Mouse (Mus musculus) hindbrain, postnatal 0 days (tissue): ENCODE measurements around the gene Kif14. TPM values are rescaled to one million over a fixed set of nuclear protein-coding genes. Genes with fewer than 3 reads are reported as not detected.

Source experiments
- ATAC-seq: fragments of 200-750 bp; cut with Nextera tagmentation; 2 replicates; pipeline ENCODE4 v1.8.0; 2017; ENCODE audit warnings: mild to moderate bottlenecking, moderate TSS enrichment, moderate library complexity
- DNase-seq: peaks from one replicate; pipeline ENCODE4 v3.0.0-alpha.2; 2015; ENCODE audit warnings: low spot score
- H3K27ac ChIP-seq: fragments of 300-500 bp; sonication (generic); 2 replicates; pipeline ENCODE4 v1.5.1; 2014; ENCODE audit warnings: mild to moderate bottlenecking
- H3K27me3 ChIP-seq: fragments of 300-500 bp; sonication (generic); 2 replicates; pipeline ENCODE4 v1.6.1; 2014; ENCODE audit warnings: low read length, mixed read lengths; ENCODE audit not compliant: insufficient read depth
- H3K36me3 ChIP-seq: fragments of 300-500 bp; sonication (generic); 2 replicates; pipeline ENCODE4 v1.6.1; 2014; ENCODE audit warnings: low read length, mixed read lengths; ENCODE audit not compliant: insufficient read depth
- H3K4me1 ChIP-seq: fragments of 300-500 bp; sonication (generic); 2 replicates; pipeline ENCODE4 v1.6.1; 2014; ENCODE audit warnings: antibody characterized with exemption, low read length, mixed read lengths; ENCODE audit not compliant: insufficient read depth
- H3K4me2 ChIP-seq: fragments of 300-500 bp; sonication (generic); 2 replicates; pipeline ENCODE4 v1.6.1; 2014; ENCODE audit warnings: low read depth, mild to moderate bottlenecking, low read length, moderate library complexity, mixed read lengths
- H3K4me3 ChIP-seq: fragments of 300-500 bp; sonication (generic); 2 replicates; pipeline ENCODE4 v1.5.1; 2014; ENCODE audit warnings: low read length
- H3K9ac ChIP-seq: fragments of 300-500 bp; sonication (generic); replicated peaks from 2 replicates; pipeline ENCODE4 v1.6.1; 2014; ENCODE audit warnings: mild to moderate bottlenecking, low read length, moderate library complexity, mixed read lengths
- H3K9me3 ChIP-seq: fragments of 300-500 bp; sonication (generic); 2 replicates; pipeline ENCODE4 v1.6.1; 2016; ENCODE audit warnings: low read length, mixed read lengths
- CTCF ChIP-seq: IDR thresholded peaks from 2 replicates; pipeline ENCODE4 v1.5.1; 2016; ENCODE audit warnings: antibody characterized with exemption, control low read depth, low read depth
- WGBS: fragments of 180-500 bp; shearing (Covaris S2); extraction: QIAGEN DNeasy Blood & Tissue Kit; methylation state at CpG from one replicate; pipeline ENCODE4 v1.1.7; 2014; 5-methylcytosine and 5-hydroxymethylcytosine counted together
- polyA plus RNA-seq: library from polyadenylated mRNA; unstranded; fragments of >200 nt; fragmentation: Nextera tagmentation; extraction: Ambion mirVana; gene quantifications from 2 replicates; pipeline ENCODE4 v1.2.1, GENCODE M21; 2015
- total RNA-seq: library from RNA; depleted of rRNA; stranded (reverse); fragments of >200 nt; gene quantifications from 2 replicates; pipeline ENCODE4 v1.2.3, GENCODE M21; 2014

The Kif14 gene
- total and polyA plus RNA-seq, 2 experiments from 2014 or later, result 1.1 to 3.4 TPM

- DNase-seq (no peak), ATAC-seq (no peak)
- H3K27me3 ChIP-seq, result no peaks in the 10 kb centered on the region
- no peaks in the 10 kb centered on the region for H3K36me3 ChIP-seq
- TF ChIP-seq CTCF, result 0 out of 2 replicates have a peak, but pooled peaks have one; percentile 9
- no peak overlapping the region for H3K27ac ChIP-seq
- H3K4me3 ChIP-seq, result no peak overlapping the region
- 88% methylated on average over 6 of the region's 6 CpGs for WGBS
- no peaks in the 10 kb centered on the region for H3K9me3 ChIP-seq
- H3K9ac ChIP-seq, result no peak overlapping the region
- H3K4me2 ChIP-seq, result no peak overlapping the region
- no peaks in the 10 kb centered on the region for H3K4me1 ChIP-seq
Observed at GRCm38 (mm10) chr1:136536947-136537346, 70.8 kb downstream of the Kif14 start.

GRCm38 (mm10) chr1:136538247-136538646 lies 72.1 kb downstream of the Kif14 start:
- DNase-seq, result no peak
- no peaks in the 10 kb centered on the region for H3K36me3 ChIP-seq
- no peaks in the 10 kb centered on the region for H3K4me1 ChIP-seq
- no peak overlapping the region for H3K9ac ChIP-seq
- H3K4me2 ChIP-seq, result no peak overlapping the region
- H3K27ac ChIP-seq, result no peak overlapping the region
- no peaks in the 10 kb centered on the region for H3K9me3 ChIP-seq
- TF ChIP-seq CTCF, result no peak
- H3K4me3 ChIP-seq, result no peak overlapping the region
- no peak for ATAC-seq
- 82% methylated on average over 4 of the region's 4 CpGs for WGBS
- H3K27me3 ChIP-seq, result no peaks in the 10 kb centered on the region

GRCm38 (mm10) chr1:136540407-136540895 lies 74.3 kb downstream of the Kif14 start:
- Histone ChIP-seq H3K27ac (no peak overlapping the region), H3K4me1 (0 out of 2 replicates have a peak, but pooled peaks cover 3% of the 10 kb centered on the region), H3K36me3 (no peaks in the 10 kb centered on the region), H3K4me2 (no peak overlapping the region), H3K9me3 (no peaks in the 10 kb centered on the region), H3K9ac (no peak overlapping the region), H3K27me3 (no peaks in the 10 kb centered on the region), H3K4me3 (no peak overlapping the region)
- DNase-seq, result no peak
- 34% methylated on average over 9 of the region's 9 CpGs for WGBS
- no peak for ATAC-seq
- no peak for TF ChIP-seq CTCF

- Histone ChIP-seq H3K36me3 (no peaks in the 10 kb centered on the region), H3K9me3 (no peaks in the 10 kb centered on the region), H3K27me3 (no peaks in the 10 kb centered on the region), H3K4me1 (0 out of 2 replicates have a peak, but pooled peaks cover 3% of the 10 kb centered on the region), H3K9ac (no peak overlapping the region), H3K4me2 (no peak overlapping the region), H3K4me3 (no peak overlapping the region), H3K27ac (no peak overlapping the region)
- 80% methylated on average over 12 of the region's 12 CpGs for WGBS
- DNase-seq, result no peak
- ATAC-seq, result no peak
- TF ChIP-seq CTCF, result no peak
Observed at GRCm38 (mm10) chr1:136541618-136542376, 75.7 kb downstream of the Kif14 start.

GRCm38 (mm10) chr1:136543920-136544319 lies 77.8 kb downstream of the Kif14 start:
- Histone ChIP-seq H3K36me3 (no peaks in the 10 kb centered on the region), H3K27me3 (no peaks in the 10 kb centered on the region), H3K4me3 (no peak overlapping the region), H3K9ac (no peak overlapping the region), H3K9me3 (no peaks in the 10 kb centered on the region), H3K27ac (no peak overlapping the region), H3K4me2 (no peak overlapping the region), H3K4me1 (0 out of 2 replicates have a peak, but pooled peaks cover 3% of the 10 kb centered on the region)
- ATAC-seq (no peak), DNase-seq (no peak)
- 40% methylated on average over 7 of the region's 7 CpGs for WGBS
- TF ChIP-seq CTCF, result no peak

GRCm38 (mm10) chr1:136547068-136547467 lies 80.9 kb downstream of the Kif14 start:
- Histone ChIP-seq H3K4me1 (0 out of 2 replicates have a peak, but pooled peaks cover 3% of the 10 kb centered on the region), H3K4me3 (no peak overlapping the region), H3K4me2 (no peak overlapping the region), H3K9ac (no peak overlapping the region), H3K27ac (no peak overlapping the region), H3K27me3 (no peaks in the 10 kb centered on the region), H3K9me3 (no peaks in the 10 kb centered on the region), H3K36me3 (no peaks in the 10 kb centered on the region)
- TF ChIP-seq CTCF, result no peak
- DNase-seq (no peak), ATAC-seq (no peak)
- 88% methylated on average over 2 of the region's 2 CpGs for WGBS

- Histone ChIP-seq H3K27me3 (no peaks in the 10 kb centered on the region), H3K4me3 (no peak overlapping the region), H3K9ac (no peak overlapping the region), H3K36me3 (no peaks in the 10 kb centered on the region), H3K9me3 (no peaks in the 10 kb centered on the region), H3K27ac (no peak overlapping the region), H3K4me1 (no peaks in the 10 kb centered on the region), H3K4me2 (no peak overlapping the region)
- DNase-seq, result no peak
- 86% methylated on average over 6 of the region's 6 CpGs for WGBS
- peak; percentile 53 for ATAC-seq
- TF ChIP-seq CTCF, result no peak
Observed at GRCm38 (mm10) chr1:136550285-136550684, 84.1 kb downstream of the Kif14 start.
